Mouse (Mus musculus) NIH3T3 (cell line): ENCODE measurements around the gene Uqcrc2.

ENCODE experiments used
- DNase-seq: peaks from one replicate; pipeline ENCODE4 v3.0.0-alpha.2; 2012; ENCODE audit warnings: low read depth

Uqcrc2 gene

DNA sequence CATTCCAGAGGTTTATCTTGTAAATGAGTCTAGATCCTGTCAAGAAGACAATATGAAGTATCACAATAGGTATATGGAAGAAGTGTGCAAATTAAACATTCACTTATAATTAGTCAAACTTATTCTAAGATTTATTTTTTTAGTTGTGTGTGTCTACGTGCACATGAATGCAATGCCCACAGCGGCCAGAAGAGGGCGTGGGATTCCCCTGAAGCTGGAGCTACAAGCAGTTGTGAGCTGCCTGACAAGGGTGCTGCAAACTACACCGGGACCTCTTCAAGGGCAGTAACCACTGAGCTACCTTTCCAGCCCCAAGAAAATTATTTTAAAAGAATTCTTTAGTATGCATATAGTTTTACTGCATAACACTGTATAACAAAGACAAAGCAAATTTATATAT is 55.7 kb downstream of the Uqcrc2 start:
- DNase-seq = no peak

DNA sequence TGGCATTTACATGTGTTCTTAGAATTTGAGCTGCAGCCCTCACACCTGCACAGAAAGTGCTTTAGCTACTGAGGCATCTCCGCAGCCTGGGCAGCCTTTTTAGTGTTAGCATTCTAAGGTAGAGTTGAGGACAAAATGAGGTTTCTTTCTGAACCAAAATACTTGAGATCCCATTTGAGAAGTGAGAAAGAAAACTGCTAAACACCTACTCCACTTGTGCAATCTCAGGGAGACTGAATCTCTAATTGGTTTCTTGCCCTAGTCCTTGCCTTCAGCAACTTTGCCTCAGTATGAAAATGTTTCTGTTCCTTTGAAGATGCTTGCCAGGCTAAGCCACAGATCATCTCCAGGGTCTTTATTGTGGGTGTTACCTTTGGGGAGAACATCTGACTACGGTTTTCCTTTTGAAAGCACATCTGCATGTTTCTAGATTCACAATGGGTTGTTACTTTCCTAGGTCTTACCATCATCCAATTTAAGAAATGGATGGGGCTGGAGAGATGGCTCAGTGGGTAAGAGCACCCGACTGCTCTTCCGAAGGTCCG is 58.9 kb downstream of the Uqcrc2 start:
- DNase-seq = no peak

DNA sequence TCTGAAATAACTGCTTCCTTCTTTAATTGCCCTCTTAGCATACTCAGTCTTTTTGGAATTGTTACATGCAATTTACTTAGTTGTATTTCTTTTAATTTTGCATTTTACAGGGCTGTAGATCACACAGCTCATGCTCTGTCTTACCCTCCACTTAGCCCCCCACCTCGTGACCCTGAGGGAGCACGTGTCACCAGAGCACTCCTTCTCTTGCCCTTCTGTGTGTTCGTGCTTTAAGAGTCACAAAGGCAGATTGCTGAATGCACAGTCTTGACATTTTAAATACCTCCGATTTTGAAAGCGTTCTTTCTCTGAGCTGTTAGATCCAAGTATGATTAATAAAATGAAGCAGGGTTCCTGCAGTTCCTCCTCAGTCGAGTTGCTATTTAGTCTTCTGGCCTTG is 60.2 kb downstream of the Uqcrc2 start:
- DNase-seq = no peak

- no peak for DNase-seq
Observed at GRCm38 (mm10) chr7:120695641-120696040, 60.7 kb downstream of the Uqcrc2 start.

DNA sequence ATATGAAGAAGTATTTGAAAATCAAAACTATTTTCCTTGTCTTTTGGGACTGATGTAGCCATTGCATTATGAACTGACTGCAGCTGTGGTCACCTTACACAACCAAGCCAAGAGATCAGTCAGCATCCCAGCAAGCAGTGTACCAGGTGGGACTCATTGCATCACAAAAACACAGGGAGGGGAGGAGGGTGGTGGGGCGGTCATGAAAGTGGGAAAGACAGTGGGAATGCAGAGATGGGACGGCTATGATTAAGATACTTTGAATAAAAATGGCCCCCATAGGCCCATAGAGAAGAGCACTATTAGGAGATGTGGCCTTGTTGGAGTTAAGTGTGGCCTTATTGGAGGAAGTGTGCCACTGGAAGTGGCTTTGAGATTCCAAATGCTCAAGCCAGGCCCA is 61.4 kb downstream of the Uqcrc2 start:
- no peak for DNase-seq

DNA sequence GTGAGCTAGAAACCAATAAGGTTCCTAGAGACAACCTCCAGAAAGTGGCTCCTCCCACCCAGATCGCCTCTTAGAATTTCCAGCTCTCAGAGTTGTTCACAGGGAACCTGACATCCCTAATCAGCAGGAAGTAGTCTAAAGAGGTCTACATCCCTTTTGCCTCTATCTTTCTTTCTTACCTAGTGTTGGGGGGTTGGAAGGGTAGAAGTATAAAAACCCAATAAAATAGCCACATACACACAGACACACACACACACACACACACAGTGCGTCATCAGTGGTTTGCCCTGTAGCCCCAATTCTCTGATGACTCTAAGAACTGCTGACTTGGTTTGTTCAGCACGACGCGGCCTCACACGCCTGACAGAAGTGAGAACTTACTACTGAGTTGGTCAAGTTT is 64.6 kb downstream of the Uqcrc2 start:
- DNase-seq = no peak

GRCm38 (mm10) chr7:120703888-120704287 is 68.9 kb downstream of the Uqcrc2 start:
- DNase-seq = no peak
